Mouse (Mus musculus): ENCODE data around the gene Aqp9.

Gene Aqp9

DNA sequence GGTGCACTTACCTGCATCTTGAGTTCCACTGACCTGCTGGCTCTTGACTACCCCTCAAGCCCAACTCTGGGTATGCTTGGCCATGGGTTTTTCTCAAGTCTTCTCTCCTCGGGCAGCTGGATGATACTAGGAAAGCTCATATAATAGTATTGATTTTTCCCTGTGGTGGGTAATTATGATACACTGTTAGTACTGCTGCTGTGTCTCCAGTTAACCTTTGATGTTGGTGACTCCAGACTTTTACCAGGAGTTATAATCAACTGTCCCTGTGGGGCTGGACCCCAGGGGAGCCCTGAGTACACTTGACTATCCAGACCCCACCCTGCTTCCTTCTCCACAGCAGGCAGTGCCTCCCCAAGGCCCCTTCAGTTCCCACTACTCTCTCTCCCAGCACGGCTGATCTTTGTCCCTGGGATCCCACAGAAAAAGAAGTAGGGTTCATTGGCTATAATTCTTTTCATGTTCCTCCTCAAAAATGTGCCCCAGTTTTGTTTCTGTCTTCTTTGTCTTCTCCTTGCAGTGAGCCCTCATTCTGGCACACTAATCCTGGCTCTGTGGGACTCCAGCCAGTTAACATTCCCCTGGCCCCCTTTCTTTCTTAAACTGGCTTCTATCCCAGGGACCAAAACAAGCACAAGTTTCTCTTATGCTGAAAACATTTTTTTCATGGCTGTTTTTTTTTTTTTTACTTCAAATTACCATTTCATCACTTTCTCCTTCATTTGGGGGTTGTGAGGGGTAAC, 838 bp downstream of the Aqp9 start:
- no peak for DNase-seq

- DNase-seq: no peak
Measured at GRCm38 (mm10) chr9:71166871-71167465, 1.5 kb downstream of the Aqp9 start.

DNA sequence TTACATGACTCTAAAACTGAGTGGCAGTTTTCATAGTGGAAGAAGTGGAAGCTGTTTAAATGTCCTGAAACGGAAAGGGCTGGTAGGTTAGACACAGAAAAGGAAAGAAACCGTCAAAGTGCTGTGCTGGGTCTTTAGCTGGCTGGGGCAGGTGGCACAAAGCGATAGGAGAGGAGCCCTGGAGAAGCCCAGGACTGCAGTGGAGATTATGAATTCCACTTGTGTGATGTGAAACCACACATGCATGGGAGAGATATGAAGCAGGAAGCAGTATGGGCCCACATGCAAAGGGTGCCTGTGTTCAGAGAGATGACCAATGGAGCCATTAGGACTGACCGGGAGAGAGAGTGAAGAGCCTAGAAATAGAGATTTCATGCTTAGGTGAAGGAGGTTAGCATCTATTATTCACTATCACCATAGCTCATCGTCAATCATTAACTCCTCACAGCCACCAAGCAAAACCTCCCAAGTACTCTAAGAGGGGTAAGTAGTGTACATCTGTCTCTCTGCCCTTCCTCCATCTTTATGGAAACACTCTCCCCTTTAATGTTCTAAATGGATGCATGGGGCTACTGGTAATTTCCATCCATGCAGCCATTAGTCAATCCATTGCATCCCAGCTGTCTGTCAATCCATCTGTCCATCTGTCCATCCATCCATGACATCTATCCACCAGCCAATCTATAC, 2.3 kb downstream of the Aqp9 start:
- DNase-seq: no peak

DNA sequence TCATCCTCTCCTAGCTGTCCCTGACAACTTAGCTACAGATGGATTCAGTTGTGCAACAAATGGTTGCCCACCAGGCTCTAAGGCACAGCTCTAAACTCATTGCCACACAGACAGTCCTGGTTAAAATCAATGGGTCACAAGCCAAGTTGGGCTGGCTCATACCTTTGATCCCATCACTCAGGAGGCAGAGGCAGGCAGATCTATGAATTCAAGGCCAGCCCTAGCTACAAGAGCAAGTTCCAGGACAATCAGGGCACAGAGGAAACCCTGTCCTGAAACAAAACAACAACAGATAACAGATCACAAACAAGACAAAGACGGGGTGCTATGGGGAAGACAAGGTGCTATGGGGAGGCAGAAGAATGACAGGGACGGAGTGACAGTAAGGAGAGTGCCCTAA, 3.0 kb downstream of the Aqp9 start:
- DNase-seq: no peak

- no peak for DNase-seq
Measured at GRCm38 (mm10) chr9:71165061-71165460, 3.4 kb downstream of the Aqp9 start.

DNA sequence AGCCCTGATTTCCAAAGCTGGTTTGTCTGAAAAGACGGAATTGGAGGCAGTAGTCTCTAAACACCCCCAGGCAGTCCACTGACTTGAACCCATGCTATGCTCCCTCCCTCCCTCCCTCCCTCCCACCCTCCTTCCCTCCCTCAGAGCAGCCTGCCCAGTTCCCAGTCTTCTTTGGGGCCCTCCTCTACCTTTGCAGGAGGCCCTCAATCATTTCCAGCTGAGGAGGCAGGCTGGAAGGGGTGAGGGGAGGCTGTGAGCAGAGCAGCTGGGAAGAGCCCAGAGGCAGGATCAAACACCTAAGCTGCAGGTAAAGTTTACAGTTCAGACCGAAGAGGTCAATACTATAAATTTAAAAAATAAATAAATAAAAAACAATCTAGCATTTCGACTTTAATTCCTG, 4.1 kb downstream of the Aqp9 start:
- no peak for DNase-seq

- no peak for DNase-seq
Measured at GRCm38 (mm10) chr9:71162858-71163740, 5.4 kb downstream of the Aqp9 start.

- DNase-seq: no peak
Measured at GRCm38 (mm10) chr9:71162131-71162857, 6.2 kb downstream of the Aqp9 start.

- no peak for DNase-seq
Measured at GRCm38 (mm10) chr9:71160849-71161711, 7.4 kb downstream of the Aqp9 start.

- DNase-seq: no peak
Measured at GRCm38 (mm10) chr9:71159686-71160085, 8.8 kb downstream of the Aqp9 start.

- no peak for DNase-seq
Measured at GRCm38 (mm10) chr9:71159060-71159626, 9.3 kb downstream of the Aqp9 start.

DNA sequence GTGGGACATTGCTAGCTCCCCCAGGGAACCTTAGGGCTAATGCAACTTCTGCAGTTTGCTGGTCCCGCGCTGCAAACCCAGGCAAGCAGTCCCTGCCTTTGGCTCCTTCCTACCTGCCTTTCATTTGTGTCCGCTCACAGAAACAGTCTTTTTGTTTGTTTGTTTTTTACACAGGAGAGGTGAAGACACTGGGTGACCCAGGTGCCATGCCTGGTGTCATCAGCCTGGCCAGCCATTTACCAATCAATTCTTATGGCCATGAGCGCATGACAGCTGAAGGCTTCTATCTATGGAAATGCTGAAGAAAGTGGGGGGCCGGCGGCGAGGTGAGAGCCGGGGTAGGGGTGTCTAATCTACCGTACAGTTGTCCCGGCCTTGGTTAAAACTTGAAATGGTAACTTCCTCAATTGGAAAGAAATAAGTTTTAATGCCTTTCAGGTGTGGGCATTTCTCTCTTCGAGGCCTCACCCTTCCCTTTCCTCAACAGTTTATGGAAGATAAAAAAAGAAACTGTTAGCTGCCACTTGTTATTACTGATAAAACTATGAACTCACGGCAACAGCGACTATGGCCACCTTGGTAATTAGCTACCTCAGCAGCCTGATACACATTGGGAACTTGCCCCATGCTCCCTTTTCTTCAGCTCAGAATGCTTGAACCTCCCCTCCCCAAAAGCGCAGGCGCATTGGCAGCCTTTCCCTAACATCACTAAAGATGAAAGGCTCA, 10.4 kb downstream of the Aqp9 start:
- no peak for DNase-seq

DNA sequence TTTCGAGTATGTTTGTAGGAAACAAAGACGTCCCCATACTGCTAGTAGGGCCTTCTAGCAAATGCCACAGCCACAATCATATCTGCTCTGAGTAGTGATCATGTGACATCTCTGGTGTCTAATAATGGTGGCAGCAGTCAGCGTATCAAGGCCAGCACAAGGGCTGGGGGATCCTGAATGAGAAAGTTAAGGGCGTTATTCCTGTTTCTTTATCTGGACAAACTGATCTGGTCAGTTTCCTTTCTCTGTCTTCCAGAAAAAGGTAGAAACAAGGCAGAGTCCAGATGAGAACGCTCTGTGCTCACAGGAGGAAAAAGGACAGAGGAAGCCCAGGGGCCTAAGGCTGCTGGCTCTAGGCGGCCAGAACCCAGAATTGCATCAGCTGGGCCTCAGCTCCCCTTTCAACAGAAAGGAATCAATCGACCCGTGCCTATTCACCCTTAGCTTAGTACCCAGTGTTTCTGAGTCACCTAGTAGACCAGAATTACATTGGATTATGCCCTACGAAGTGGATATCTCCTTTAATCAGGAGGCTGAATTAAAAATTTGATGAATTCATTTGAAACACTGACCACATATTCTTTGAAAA, 11.9 kb downstream of the Aqp9 start:
- no peak for DNase-seq

DNA sequence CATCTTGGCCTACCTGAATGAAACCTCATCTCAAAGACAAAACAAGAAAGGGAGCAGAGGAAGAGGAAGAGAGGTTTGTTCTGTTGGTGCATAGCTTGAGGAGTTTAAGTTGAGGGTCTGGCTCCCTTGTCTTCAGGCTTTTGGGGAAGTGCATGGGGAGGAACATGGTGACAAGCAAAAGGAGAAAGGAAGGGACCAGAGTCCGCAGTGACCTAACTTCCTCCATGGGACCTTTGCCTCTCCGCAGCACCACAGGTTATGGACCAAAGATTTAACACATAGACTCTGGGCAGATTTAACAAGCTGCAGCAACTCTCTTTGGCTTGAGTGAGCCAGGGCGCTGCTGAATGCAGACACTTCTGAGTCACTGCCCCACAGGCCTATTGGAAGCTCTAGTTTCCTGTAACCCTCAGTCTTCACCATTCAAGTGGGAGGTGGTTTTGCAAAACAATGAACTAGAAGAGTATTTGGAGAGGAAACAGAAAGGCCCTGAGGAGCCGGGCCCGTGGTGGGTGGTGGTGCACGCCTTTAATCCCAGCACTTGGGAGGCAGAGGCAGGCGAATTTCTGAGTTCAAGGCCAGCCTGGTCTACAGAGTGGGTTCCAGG, 13.0 kb downstream of the Aqp9 start:
- no peak for DNase-seq

DNA sequence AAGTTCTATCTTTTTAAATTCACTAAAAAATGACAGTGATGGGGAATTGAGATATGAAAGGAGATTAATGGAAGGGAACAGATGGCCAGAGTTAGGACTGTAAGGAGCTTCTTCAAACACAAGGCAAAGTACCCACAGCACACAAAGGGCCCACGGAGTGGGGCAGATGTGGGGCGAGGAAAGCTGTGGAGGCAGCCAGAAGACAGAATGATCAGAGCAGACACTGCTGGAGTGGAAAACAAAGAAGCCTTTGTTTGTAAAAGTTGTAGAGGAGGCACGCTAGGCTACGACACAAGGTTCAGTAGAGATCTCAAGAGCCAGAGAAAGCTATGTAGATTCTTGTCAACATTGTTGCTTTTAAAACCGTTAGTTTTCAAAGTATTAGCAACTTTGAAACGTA, 17.1 kb downstream of the Aqp9 start:
- DNase-seq: no peak

DNA sequence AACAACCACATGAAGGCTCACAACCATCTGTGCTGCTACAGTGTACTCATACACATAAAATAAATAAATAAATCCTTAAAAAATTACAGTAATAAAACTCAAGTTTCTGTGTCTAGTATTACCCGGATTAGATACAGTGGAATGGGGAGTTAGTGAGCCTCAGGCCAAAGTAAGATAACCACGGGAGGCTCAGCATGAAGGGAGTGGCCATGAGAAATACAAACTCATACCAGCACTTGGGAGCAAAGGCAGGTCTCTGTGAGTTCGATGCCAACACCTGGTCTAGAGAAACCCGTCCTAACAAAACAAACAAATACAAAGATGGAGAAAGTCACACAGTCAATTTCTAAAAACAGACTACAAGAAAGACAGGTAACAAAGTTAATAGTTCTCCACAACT, 18.3 kb downstream of the Aqp9 start:
- no peak for DNase-seq

DNA sequence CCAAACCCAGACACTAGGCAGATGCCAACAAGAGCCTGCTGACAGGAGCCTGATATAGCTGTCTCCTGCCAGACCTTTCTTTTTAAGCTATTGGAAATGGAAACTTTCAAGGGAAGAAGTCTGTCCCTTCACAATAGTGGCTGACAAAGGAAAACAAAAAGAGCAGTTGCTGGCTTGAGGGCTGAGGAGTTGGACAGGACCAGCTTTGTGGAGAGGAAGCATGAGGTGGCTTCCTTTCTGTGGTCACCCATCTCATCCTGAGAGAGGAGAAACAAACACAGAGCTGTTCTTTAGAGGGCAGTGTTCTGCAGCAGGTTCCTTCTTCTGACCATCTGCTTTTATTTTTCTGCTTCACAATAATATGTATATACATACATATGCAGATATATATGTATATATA, 19.6 kb downstream of the Aqp9 start:
- DNase-seq: no peak

GRCm38 (mm10) chr9:71146210-71146609, 22.3 kb downstream of the Aqp9 start:
- no peak for DNase-seq

GRCm38 (mm10) chr9:71140205-71140604, 28.3 kb downstream of the Aqp9 start:
- DNase-seq: no peak

DNA sequence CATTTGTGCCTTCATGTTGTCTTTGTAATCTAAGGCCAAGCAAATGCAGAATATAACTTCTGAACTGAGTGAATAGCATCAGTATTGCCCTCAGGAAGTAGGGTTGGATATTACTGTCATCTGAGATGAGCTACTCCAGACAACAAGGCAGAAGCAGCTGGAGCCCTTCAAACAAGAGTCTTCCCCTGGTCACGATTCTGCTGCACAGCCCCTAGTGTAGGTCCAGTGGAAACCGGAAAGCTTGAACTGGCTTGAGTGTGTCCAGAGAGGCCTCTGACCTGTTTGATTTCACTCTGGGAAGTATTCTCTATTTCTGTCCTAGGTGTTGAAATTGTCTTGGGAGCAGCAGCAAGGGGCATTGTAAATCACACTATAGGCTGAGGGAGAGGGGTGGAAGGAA, 29.5 kb downstream of the Aqp9 start:
- DNase-seq: no peak

Measured in cerebellum, postnatal 36 days (tissue).